Mouse (Mus musculus) lung, postnatal 25 days (tissue): Measurements from ENCODE around the gene Slc35b1.
A peak's percentile ranks its signal among the peaks of the same experiment; 100 is the strongest.

Source experiments
- DNase-seq: peaks from one replicate; pipeline ENCODE4 v3.0.0; 2022; ENCODE audit warnings: low spot score

The Slc35b1 gene

DNA sequence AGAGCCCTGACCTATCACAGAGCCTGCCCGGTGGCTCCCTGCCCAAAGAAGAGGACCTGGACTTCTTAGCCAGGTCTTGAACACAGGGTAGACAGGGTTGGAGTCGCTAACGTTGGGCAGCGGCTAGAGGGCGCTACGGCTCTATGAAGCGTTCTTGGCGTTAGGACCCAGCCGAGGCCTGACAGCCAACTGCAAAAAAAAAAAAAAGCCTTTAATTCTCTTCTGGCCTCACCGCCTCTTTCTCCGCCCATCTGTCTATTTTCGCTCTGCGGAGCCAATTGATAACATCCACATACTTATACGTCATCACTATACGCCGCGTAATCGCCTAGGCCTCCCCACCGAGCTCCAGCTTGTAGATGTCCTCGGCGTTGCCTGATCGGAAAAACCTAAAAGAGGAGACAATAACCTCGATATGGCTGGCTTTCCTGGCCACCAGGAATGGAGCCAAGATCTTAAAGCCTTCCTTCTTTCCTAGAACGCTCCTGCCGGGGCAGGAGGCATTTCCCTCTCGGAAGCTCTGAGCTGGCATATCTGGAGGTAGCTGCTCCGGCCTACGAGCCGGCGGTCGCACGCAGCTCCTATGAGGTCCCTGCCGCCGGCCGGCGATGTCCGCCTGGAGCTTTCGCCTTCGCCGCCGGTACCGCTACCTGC, at the start of gene Slc35b1:
TSS of gene Slc35b1 (plus strand) at position 374 of the 654 bp plus-strand sequence.
- DNase-seq, result peak; percentile 98

DNA sequence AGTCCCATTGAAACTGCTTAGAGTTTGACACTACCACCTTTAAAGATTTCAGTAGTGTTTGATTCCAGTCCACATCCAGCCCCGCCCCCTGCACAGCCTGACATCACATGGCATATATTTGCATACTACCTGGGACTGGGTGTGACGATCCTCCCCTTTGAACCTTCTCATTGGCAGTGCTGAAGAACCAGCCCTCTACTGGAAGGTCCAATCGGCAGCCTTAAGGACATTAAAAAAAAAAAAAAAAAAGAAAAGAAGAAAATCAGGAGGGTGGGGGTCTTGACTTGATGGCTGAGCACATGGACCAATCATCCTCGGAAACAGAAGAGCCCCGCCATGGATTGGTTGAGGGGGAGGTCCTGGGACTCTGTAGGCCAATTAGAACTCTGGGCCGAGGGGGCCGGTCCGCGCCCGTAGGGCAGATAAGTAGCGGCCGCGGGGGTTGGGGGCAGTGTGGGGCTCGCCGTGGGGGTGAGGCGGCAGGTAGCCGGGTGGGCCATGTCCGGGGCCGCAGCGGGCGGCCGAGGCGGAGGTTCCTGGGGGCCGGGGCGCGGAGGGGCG, 47.8 kb upstream of the Slc35b1 start, which contains the start of gene Fam117a:
TSS of gene Fam117a (plus strand) at position 451 of the 561 bp plus-strand sequence.
- peak; percentile 92 for DNase-seq

DNA sequence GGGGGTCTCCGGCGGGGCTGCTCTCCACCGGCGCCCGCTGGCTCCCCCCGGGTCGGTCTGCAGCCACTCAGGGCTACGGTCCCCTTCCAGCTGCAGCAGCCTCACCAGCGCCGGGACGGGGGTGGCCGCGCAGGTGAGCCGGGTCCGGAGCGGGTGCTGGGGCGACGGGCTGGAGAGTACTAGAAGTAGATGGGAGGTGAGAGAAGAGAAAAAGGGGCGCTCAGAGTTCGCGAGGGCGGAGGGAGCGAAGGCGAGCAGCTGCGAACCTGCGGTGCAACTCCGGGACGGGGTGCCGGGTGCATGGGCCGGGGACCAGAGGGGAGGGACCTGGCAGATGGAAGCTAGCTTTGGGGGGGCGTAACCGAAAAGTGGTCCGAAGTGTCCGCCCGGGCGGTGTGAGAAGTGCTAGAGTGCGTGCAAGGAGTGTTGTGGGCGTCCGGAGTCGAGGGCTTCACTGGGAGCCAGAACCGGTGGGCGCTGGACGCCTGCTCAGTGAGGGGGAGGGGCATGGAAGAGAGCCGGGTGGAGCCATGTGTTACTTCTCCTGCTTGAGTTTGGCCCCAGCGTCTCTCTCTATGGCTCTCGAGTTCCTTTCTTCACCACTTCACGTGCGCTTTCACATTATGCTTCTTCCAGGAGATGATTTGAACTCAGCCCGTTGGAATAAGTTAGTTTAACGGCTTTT, 47.2 kb upstream of the Slc35b1 start:
- DNase-seq, result peak; percentile 80

DNA sequence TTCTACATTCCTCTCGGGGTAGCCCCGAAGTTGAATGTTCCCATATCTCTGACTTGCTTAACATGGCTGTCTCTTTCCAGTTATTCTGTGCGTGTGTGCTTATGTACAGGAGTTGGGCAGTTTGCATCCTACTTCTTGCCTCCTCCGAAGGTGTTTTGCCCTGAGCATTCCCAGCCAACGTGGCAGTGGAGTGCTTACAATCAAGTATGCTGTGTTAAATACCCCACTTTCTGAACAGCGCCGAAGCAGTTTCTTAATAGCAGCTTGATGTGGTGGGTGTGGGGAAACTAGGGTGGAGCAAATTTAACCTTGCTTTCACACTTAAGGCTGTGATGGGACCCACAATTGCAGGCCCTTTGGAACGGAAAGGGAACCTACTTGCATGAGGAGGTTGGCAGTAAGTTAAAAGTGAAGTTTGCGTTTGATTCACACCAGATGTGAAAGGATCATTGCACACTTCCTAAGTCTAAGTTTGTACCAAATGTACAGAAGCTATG, 46.6 kb upstream of the Slc35b1 start:
- no peak for DNase-seq

DNA sequence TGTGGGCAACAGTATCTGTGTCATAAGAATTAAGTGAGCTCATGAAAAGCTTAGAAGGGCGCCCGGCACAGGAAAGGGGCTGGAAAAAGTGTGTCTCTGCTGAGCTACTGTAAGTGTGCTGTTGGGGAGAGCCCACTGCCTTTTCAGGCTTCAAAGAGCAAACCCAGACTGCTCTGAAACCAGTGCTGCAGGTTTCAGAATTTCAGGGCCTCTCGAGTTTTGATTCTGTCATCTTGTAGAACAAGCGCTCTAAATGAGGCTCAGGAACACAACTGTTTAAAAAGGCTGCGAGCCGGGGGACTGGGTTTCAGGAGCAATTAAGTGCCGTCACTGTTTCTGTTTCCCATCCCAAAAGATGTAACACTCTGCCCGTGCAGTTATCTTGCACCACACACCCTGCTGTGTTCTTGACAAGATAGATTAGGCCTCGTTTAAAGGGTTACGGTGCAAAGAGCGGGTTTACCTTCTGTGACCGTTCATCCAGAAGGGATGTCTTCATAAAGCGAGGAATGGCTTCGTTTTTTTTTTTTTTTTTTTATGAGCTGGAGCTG, 44.9 kb upstream of the Slc35b1 start:
- no peak for DNase-seq

DNA sequence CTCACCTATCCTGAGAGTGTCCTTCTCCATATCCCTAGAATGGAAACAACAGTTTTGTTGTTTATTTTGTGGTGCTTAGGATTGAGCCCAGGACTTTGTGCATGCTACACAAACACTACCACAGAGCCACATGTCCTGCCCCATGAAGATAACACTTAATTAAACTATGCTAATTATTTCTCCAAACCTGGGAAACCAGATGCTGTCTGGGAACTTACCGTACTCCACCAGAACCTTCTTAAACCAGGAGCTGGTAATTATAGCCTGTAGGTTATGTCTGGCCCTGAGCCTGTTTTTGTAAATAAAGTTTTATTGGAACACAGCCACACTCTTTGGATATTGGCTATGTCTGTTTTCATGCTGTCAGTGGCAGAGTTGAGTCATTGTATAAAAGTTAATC, 44.2 kb upstream of the Slc35b1 start:
- DNase-seq, result no peak

DNA sequence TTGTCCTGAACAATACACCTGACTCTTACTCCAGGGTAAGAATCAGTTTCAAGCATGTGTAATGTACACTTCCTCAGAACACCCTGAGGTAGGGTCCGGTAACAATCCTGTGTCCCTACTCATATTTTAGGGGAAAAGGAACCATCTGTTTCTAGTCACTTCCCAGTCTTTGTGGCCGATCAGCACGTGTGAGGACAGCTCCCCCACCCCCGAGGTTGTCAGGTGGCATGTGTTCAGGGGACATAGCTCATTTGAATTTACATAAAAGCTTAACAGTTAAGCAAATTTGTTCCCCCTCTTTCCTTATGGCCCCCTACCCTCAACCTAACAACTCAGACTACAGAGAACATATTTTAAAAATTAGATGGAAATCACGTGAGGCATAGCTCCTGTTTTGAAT, 43.8 kb upstream of the Slc35b1 start:
- no peak for DNase-seq

DNA sequence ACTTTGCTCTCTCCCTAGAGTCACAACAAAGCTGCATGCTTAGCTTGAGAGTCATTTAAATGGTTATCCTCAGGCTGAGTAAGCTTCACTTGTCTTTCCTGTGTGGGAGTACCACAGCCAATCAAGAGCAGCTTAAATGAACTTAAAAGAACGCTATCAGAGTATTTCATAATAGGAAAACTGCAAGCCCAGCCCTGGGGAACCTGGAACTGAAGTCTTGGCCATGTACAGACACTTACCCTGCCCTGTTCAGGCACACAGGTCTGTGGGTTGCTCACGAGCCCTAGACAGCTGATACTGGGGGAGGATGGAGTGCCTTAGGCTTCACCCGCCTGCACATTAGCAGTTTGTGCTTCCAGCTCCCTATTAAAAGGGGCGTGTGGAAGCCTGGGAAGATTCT, 41.3 kb upstream of the Slc35b1 start:
- peak; percentile 54 for DNase-seq

DNA sequence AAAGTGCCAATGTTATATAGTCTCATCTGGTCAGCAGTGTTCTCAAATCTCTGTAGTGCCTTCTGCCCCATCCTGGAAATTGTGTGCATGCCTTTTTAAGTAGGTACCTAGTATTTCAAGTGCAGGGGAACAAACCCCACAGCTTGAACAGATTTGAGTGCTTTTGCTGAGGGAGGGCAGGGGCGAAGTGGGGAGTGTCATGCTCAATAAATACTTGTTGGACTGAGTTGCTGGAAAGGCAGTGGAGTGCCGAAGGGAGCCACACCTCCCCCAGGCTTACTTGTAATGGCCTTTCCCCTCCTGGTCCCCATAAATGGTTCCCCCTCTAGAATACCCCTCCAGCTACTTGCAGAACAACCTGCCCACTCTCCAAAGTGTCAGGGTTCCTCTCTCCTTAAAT, 40.3 kb upstream of the Slc35b1 start:
- peak; percentile 64 for DNase-seq

DNA sequence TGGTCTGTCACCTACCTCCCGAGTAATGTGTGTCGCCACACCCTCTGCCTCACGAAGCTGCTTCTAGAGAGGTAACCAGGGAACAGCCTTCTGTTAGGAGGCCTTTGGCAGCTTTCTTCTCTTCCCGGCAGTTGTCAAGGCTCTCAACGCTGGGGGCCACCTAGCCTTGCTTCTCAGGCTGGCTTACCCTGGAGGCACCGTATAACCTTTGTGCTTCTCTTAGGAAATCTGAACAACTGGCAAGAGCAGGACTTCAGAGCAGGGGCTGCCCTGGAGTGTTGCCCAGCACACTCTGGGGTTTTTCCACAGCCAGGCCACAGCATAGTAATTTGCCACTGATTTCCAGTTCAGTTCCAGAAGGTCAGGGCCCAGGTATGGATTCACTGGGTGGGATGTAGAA, 34.2 kb upstream of the Slc35b1 start:
- peak; percentile 48 for DNase-seq

DNA sequence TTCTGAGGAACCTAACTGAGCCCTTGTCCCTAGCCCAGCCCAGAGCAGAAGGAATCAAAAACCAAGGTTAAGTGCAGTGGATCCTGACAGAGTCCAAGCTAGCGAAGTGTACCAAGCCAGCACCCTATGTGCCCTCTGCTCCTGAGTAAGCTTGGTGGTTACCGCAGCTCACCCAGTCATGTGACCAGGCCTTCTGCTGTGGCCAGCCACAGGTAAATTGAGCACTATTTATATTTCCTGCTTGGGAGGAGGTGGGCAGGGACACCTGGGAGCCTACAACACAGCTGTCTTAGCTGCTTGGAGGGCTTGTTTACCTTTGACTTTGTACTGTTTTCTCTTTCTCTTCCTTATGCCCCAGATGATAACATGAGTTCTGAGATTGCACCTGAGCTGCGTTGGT, 33.5 kb upstream of the Slc35b1 start:
- peak; percentile 56 for DNase-seq

DNA sequence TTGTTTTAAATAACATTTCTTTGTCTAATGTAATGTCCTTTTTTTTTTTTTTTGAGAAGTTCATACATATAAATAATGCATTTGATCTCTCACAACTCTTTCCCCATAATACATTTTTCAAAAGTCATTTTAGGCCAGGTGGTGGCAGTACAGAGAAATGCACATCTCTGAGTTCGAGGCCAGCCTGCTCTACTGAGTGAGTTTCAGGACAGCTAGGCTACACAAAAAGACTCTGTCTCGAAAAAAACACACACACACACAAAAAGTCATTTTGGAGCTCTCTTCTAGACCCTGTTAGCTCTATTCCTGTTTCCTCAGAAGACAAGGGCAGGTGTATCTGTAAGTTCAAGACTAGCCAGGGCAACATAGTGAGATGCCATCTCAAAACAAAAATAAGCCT, 31.8 kb upstream of the Slc35b1 start:
- DNase-seq, result no peak

DNA sequence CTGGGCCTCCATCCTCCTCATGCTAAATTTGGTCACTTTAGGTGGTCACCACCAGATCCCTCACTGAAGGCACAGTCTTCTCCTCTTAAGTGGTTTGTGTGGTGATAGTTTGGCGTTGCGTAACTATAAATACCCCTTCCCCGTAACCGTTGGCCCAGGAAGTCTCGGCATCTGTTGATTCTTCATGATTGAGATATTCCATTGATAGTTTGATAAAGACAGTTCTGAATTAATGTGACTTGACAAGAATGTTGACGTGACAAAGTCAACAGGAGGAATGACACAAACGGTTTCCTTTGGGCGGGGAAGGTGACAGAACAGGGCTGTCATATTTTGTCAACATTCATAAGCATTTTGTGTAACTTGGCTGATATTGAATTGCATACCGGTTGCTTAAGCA, 31.3 kb upstream of the Slc35b1 start:
- no peak for DNase-seq

DNA sequence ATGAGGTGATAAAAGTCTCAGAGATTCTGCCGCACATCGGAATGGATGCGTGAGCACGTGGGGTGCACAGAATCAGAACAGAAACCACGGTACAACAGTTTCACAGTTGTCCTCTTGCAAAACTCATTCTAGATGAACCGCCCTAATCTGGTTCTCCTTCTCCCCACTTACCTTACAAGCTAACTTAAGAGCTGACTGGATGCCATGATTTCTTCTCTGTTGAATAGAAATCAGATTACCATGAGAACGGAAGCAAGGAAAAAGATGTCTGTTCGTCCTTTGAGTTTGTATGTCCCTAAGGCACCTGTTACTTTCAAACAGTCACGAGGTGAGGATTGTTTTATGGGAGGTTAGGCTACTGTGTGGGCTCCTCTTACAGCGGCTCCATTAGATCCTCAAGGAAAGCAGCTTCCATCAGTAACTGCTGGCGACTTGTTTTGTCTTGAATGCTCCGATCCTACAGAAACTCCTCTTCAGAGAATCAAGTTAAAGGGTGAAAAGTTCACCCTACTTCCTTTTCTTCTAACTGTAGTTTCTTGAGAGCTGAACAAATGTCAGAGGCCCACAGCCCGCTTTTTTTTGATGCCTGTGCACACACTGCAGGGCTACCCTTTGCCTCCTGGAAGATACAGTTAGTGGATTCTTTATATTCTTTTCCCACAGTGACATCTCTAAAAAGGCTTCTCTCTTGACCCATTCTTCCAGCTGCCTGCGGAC, 30.1 kb upstream of the Slc35b1 start:
- no peak for DNase-seq

DNA sequence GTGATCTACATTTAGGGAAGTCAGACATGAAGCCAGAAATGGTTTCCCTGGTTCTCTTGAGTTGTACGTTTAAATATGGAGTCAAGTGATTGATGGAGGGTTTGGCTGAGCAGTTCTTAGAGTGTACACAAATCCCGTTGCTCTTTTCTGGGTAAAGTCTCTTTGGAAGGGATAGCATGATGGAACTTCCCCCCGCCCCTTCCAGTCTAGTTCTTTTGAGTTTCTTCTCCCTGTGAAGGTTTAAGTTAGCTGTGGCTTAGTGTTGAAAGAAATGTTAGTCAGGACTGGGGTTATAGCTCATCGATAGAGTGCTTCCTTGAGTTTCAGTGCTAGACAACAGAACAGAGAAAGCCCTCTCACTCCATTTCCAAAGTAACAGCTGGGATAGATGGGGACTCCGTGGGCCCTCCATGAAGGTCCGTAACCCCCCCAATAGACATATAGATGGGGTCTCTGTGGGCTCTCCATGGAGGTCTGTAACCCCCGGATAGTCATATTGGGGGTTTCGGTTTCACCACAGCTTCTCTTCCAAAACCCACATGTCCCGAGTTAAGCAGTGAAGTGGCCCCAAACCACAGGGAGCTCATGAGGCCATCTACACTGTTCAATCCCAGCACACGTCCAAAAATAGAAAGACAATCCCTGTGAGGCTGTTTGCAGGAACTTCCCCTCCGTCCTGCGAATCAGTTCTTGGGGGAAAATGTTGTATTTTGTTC, 29.4 kb upstream of the Slc35b1 start:
- DNase-seq, result no peak

DNA sequence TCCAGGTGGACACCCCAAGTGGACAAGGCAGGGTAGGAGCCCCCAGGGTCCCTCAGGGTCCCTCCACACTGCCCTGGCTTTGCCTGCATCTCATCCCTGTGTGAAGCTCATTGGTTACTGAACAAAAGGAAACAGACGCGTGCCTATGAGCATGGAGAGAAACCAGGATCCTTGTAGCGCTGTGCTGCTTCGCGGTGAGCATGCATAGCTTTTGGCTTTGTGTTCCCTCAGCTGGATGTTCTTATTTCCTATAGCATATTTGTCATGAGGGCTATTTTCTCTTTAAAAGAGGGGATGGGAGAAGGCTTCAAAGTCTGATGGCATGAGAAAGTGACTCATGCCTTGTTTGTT, 28.9 kb upstream of the Slc35b1 start:
- DNase-seq, result no peak

DNA sequence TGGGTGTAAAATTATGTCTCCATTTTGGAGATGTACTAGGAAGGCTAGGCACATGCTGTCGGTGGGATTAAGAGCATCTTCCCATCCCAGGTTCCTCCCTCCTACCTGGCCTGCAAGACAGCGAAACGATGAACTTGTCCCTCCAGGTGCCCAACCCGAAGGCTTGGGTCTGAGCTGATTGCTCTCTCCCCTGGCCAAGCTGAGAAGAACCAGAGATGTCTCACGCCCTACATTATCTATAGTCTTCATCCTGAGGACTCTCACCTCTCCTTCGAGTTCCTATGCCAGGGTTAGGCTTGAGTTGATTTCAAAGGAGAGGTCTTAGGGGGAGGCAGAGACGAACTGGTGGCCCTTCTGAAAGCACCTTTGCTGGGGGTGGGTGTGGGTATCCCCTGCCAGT, 28.5 kb upstream of the Slc35b1 start:
- no peak for DNase-seq

DNA sequence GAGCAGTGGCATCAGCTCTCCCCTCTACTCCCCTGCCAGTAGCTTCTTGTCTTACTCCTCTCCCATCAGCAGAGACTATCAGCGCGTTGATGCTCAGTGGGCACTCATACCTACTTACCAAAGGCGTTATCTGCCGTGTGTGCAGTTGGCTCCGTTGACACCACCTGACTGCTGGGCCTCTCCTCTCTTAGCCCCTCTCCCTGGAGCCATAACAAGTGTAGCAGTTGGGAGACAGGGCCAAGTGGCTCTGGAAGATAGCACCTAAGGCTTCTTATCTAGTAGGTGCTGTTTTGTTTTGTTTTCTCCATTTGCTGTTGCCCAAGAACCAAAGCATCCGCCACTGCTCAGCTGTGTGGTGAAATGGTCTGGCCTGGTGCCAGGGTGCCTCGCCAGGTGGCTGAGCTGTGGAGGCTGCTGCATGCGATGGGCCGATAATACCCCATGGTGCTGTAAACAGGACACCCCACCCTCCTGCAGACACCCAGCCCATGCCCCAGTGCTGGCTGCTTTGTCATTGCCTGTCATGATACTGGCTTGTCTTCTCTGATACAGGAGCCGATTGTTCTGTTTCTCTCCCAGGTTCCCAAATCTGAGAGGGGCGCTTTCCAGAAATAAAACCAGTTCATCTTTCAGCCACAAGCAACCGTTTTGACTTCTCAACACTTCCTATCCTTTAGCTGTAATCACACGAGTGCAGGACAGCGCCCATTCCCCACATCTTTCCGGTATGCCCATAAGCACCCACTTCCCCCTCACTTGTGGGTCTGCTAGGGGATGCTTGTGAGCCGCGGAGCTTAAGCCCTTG, 27.8 kb upstream of the Slc35b1 start:
- DNase-seq, result peak; percentile 89

DNA sequence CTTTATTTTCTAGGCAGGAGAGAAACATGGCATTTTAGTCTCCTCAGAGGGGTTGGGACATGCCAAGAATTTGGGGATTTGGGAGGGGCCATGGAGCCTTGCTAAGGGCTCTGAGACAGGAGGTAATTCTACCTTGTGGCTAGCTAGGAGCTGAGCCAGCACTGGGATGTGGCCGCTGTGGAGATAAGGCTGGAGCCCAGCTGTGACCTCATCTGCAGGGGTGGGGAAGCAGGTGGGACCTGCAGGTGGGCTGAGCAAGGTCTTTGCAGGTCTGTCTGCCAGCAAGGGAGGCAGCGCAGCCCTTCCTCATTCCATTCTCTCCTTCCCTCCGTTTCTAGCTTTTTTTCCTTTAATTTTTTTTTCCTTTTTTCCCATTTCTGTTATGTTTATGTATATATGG, 26.2 kb upstream of the Slc35b1 start:
- DNase-seq, result no peak

DNA sequence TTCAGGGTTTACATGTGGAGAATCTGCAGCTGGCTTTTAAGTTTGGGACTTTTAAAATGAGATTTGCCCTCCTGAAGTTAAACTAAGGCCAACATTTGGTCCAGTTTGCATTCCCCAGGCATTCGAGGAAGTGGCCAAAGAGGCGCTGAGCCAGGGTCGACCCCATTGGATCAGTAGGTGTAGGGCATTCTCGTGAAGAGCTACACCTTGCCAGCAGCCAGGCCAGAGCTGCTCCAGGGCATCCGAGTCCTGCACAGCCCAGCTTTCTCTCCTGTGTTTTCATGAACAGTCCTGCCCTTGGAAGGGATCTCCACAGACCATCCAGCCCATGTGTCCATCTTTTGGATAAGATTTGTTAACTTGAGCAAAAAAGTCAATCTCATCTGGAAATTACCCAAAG, 20.1 kb upstream of the Slc35b1 start:
- no peak for DNase-seq

DNA sequence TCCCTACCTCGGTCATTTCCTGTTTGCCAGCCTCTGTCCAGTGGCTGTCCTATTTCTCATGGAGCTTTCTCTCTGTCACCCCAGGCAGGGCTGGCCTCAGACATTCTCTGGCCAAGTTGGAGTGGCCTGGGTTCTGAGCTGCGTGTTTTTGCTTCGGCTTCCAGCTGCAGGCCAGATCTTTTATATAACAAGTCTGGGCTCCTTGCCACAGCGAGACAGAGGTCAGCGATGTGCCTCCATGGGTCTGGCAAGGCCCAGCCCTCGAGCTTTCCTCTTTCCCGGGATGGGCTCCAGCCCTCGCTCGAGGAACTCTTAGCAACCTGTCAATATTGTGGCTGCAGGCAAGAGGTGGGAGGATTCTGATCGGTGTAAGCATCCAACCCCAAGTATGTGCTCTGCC, 18.9 kb upstream of the Slc35b1 start:
- peak; percentile 92 for DNase-seq
